Mouse (Mus musculus) heart, adult 2 months (tissue): Measurements from ENCODE around the gene Gm21188.
"Not testable (repeated sequence)": the region's sequence is repeated elsewhere in the genome, so short reads cannot be mapped to it uniquely, and the experiment has no call there.

Source experiments
- CTCF ChIP-seq: fragments of 200-600 bp; IDR thresholded peaks from 2 replicates; pipeline ENCODE4 v1.8.1; 2022; ENCODE audit warnings: antibody characterized with exemption, mild to moderate bottlenecking, moderate library complexity
- EP300 ChIP-seq: fragments of 200-500 bp; IDR thresholded peaks from 2 replicates; pipeline ENCODE4 v1.6.1; 2011; ENCODE audit warnings: low read depth, low read length, control low read depth; ENCODE audit not compliant: insufficient read depth
- POLR2A ChIP-seq: fragments of 200-500 bp; IDR thresholded peaks from 2 replicates; pipeline ENCODE4 v1.6.1; 2011; ENCODE audit warnings: mild to moderate bottlenecking, low read depth, low read length, control low read depth; ENCODE audit not compliant: insufficient read depth

- not testable (repeated sequence) for TF ChIP-seq POLR2A, CTCF, EP300
Measured at GRCm38 (mm10) chr13:119998442-119999086, 53.4 kb downstream of the Gm21188 start.
